Mouse (Mus musculus): Measurements from ENCODE around the gene Vps37d.

DNA sequence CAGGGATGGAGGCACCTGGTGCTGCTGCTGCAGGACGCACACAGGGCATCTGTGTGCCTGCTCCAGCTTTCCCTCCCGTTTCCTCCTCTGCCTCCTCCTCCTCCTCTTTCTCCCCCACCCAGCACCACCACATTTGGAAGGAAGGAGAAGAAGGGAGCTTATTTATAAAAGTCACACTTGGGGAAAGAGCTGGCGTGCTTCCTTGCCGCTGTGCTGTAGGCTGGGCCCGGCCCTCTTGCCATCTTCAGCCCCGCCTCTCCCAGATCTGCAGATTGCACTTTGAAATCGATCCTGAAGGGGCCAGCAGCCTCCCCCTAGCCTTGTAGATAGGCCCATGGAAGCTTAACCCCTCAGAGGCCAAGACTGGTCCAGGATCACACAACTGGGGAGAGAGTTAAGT is 52.2 kb downstream of the Vps37d start:
- TF ChIP-seq POLR2A (IDR thresholded peaks at IDR 0.05; ENCODE audit: extremely low read depth, insufficient read depth, low read length) (no peak), CTCF (IDR thresholded peaks at IDR 0.05; ENCODE audit: low read depth, low read length) (no peak)
